Mouse (Mus musculus): ENCODE measurements at regions not wholly inside any gene's neighbourhood (a gene's known extent, or its start where the extent isn't known, plus 50 kb on each side); places are given as distances from the start of the nearest gene placed in this dataset.

GRCm38 (mm10) chr1:137289456-137289855 lies 329.2 kb upstream of the Nr5a2 start:
- Histone ChIP-seq H3K27me3 (replicated peaks; ENCODE audit: control insufficient read depth, insufficient read depth, low read length) (no peaks in the 10 kb centered on the region), H3K9ac (ENCODE audit: low read depth, low read length) (no peak overlapping the region), H3K4me2 (replicated peaks; ENCODE audit: low read depth) (no peak overlapping the region), H3K4me1 (replicated peaks; ENCODE audit: control insufficient read depth, insufficient read depth, low read length) (no peaks in the 10 kb centered on the region), H3K4me3 (ENCODE audit: low read depth, low read length) (no peak overlapping the region), H3K36me3 (ENCODE audit: control insufficient read depth, insufficient read depth) (no peaks in the 10 kb centered on the region), H3K27ac (ENCODE audit: low read depth, low read length) (no peak overlapping the region), H3K9me3 (ENCODE audit: control insufficient read depth) (no peaks in the 10 kb centered on the region)
- no peak for TF ChIP-seq CTCF (IDR thresholded peaks at IDR 0.05; ENCODE audit: low read depth)
- 85% methylated on average over 9 of the region's 9 CpGs for WGBS
- no peak for ATAC-seq

GRCm38 (mm10) chr1:137283291-137283690 lies 323.0 kb upstream of the Nr5a2 start:
- ATAC-seq, result no peak
- H3K9ac ChIP-seq (ENCODE audit: low read depth, low read length), result no peak overlapping the region
- WGBS, result 73% methylated on average over 5 of the region's 5 CpGs

GRCm38 (mm10) chr1:137282457-137282856 lies 322.2 kb upstream of the Nr5a2 start:
- Histone ChIP-seq H3K36me3 (ENCODE audit: control insufficient read depth, insufficient read depth) (no peaks in the 10 kb centered on the region), H3K9me3 (ENCODE audit: control insufficient read depth) (no peaks in the 10 kb centered on the region), H3K27ac (ENCODE audit: low read depth, low read length) (no peak overlapping the region), H3K27me3 (replicated peaks; ENCODE audit: control insufficient read depth, insufficient read depth, low read length) (no peaks in the 10 kb centered on the region), H3K4me2 (replicated peaks; ENCODE audit: low read depth) (no peak overlapping the region), H3K4me1 (replicated peaks; ENCODE audit: control insufficient read depth, insufficient read depth, low read length) (no peaks in the 10 kb centered on the region), H3K4me3 (ENCODE audit: low read depth, low read length) (no peak overlapping the region), H3K9ac (ENCODE audit: low read depth, low read length) (no peak overlapping the region)
- ATAC-seq, result no peak
- TF ChIP-seq CTCF (IDR thresholded peaks at IDR 0.05; ENCODE audit: low read depth), result no peak
- WGBS, result 75% methylated on average over 5 of the region's 5 CpGs

More at GRCm38 (mm10) chr1:137283291-137283690, 323.0 kb upstream of the Nr5a2 start:
- H3K27me3 ChIP-seq (replicated peaks; ENCODE audit: control insufficient read depth, insufficient read depth, low read length), result no peaks in the 10 kb centered on the region
- H3K4me2 ChIP-seq (replicated peaks; ENCODE audit: low read depth), result no peak overlapping the region
- no peak overlapping the region for H3K27ac ChIP-seq (ENCODE audit: low read depth, low read length)
- H3K9me3 ChIP-seq (ENCODE audit: control insufficient read depth), result no peaks in the 10 kb centered on the region
- no peaks in the 10 kb centered on the region for H3K4me1 ChIP-seq (replicated peaks; ENCODE audit: control insufficient read depth, insufficient read depth, low read length)
- TF ChIP-seq CTCF (IDR thresholded peaks at IDR 0.05; ENCODE audit: low read depth), result no peak
- no peak overlapping the region for H3K4me3 ChIP-seq (ENCODE audit: low read depth, low read length)
- no peaks in the 10 kb centered on the region for H3K36me3 ChIP-seq (ENCODE audit: control insufficient read depth, insufficient read depth)

GRCm38 (mm10) chr1:137280391-137281386 lies 320.4 kb upstream of the Nr5a2 start:
- WGBS, result 27% methylated on average over 10 of the region's 10 CpGs
- Histone ChIP-seq H3K27ac (ENCODE audit: low read depth, low read length) (no peak overlapping the region), H3K36me3 (ENCODE audit: control insufficient read depth, insufficient read depth) (no peaks in the 10 kb centered on the region), H3K4me1 (replicated peaks; ENCODE audit: control insufficient read depth, insufficient read depth, low read length) (no peaks in the 10 kb centered on the region), H3K4me3 (ENCODE audit: low read depth, low read length) (no peak overlapping the region), H3K27me3 (replicated peaks; ENCODE audit: control insufficient read depth, insufficient read depth, low read length) (no peaks in the 10 kb centered on the region), H3K9ac (ENCODE audit: low read depth, low read length) (no peak overlapping the region), H3K9me3 (ENCODE audit: control insufficient read depth) (no peaks in the 10 kb centered on the region), H3K4me2 (replicated peaks; ENCODE audit: low read depth) (no peak overlapping the region)
- no peak for ATAC-seq
- TF ChIP-seq CTCF (IDR thresholded peaks at IDR 0.05; ENCODE audit: low read depth), result no peak

GRCm38 (mm10) chr1:137279981-137280380 lies 319.7 kb upstream of the Nr5a2 start:
- no peak for TF ChIP-seq CTCF (IDR thresholded peaks at IDR 0.05; ENCODE audit: low read depth)
- Histone ChIP-seq H3K4me1 (replicated peaks; ENCODE audit: control insufficient read depth, insufficient read depth, low read length) (no peaks in the 10 kb centered on the region), H3K27ac (ENCODE audit: low read depth, low read length) (no peak overlapping the region), H3K27me3 (replicated peaks; ENCODE audit: control insufficient read depth, insufficient read depth, low read length) (no peaks in the 10 kb centered on the region), H3K4me3 (ENCODE audit: low read depth, low read length) (no peak overlapping the region), H3K9me3 (ENCODE audit: control insufficient read depth) (no peaks in the 10 kb centered on the region), H3K9ac (ENCODE audit: low read depth, low read length) (no peak overlapping the region), H3K4me2 (replicated peaks; ENCODE audit: low read depth) (no peak overlapping the region), H3K36me3 (ENCODE audit: control insufficient read depth, insufficient read depth) (no peaks in the 10 kb centered on the region)
- 58% methylated on average over 2 of the region's 2 CpGs for WGBS
- no peak for ATAC-seq

GRCm38 (mm10) chr1:137270659-137271612 lies 310.7 kb upstream of the Nr5a2 start:
- no peak overlapping the region for H3K9ac ChIP-seq (ENCODE audit: low read depth, low read length)
- no peaks in the 10 kb centered on the region for H3K4me1 ChIP-seq (replicated peaks; ENCODE audit: control insufficient read depth, insufficient read depth, low read length)
- H3K9me3 ChIP-seq (ENCODE audit: control insufficient read depth), result no peaks in the 10 kb centered on the region
- H3K27ac ChIP-seq (ENCODE audit: low read depth, low read length), result no peak overlapping the region
- H3K4me2 ChIP-seq (replicated peaks; ENCODE audit: low read depth), result no peak overlapping the region
- 78% methylated on average over 9 of the region's 9 CpGs for WGBS
- H3K4me3 ChIP-seq (ENCODE audit: low read depth, low read length), result no peak overlapping the region
- TF ChIP-seq CTCF (IDR thresholded peaks at IDR 0.05; ENCODE audit: low read depth), result no peak
- no peaks in the 10 kb centered on the region for H3K36me3 ChIP-seq (ENCODE audit: control insufficient read depth, insufficient read depth)
- H3K27me3 ChIP-seq (replicated peaks; ENCODE audit: control insufficient read depth, insufficient read depth, low read length), result no peaks in the 10 kb centered on the region
- no peak for ATAC-seq
